Mouse (Mus musculus): ENCODE data around the gene Traf5.
A peak's percentile ranks its signal among the peaks of the same experiment; 100 is the strongest.

Gene Traf5

GRCm38 (mm10) chr1:192091806-192092772 lies at the start of gene Traf5:
TSS of gene Traf5 (minus strand) at chr1:192092559.
- DNase-seq: peak; percentile 96

- no peak for DNase-seq
Measured at GRCm38 (mm10) chr1:192140313-192140712, 48.0 kb upstream of the Traf5 start.

- DNase-seq: peak; percentile 80
Measured at GRCm38 (mm10) chr1:192137926-192138910, 45.9 kb upstream of the Traf5 start, which contains the start of gene Rcor3. TSS of gene Rcor3 (minus strand) at chr1:192138062.

GRCm38 (mm10) chr1:192137291-192137925 lies 45.0 kb upstream of the Traf5 start:
- no peak for DNase-seq

GRCm38 (mm10) chr1:192136561-192137290 lies 44.4 kb upstream of the Traf5 start:
- DNase-seq: peak; percentile 91

- no peak for DNase-seq
Measured at GRCm38 (mm10) chr1:192130202-192130601, 37.8 kb upstream of the Traf5 start.

- DNase-seq: no peak
Measured at GRCm38 (mm10) chr1:192128343-192128742, 36.0 kb upstream of the Traf5 start.

GRCm38 (mm10) chr1:192125761-192126160 lies 33.4 kb upstream of the Traf5 start:
- no peak for DNase-seq

GRCm38 (mm10) chr1:192116262-192116661 lies 23.9 kb upstream of the Traf5 start:
- no peak for DNase-seq

GRCm38 (mm10) chr1:192115378-192115777 lies 23.0 kb upstream of the Traf5 start:
- no peak for DNase-seq

GRCm38 (mm10) chr1:192109169-192109568 lies 16.8 kb upstream of the Traf5 start:
- no peak for DNase-seq

GRCm38 (mm10) chr1:192107352-192107751 lies 15.0 kb upstream of the Traf5 start:
- DNase-seq: peak; percentile 33

GRCm38 (mm10) chr1:192105902-192106389 lies 13.6 kb upstream of the Traf5 start:
- no peak for DNase-seq

- no peak for DNase-seq
Measured at GRCm38 (mm10) chr1:192104021-192104420, 11.7 kb upstream of the Traf5 start.

- DNase-seq: no peak
Measured at GRCm38 (mm10) chr1:192103176-192103575, 10.8 kb upstream of the Traf5 start.

GRCm38 (mm10) chr1:192101359-192101758 lies 9.0 kb upstream of the Traf5 start:
- DNase-seq: peak; percentile 88

GRCm38 (mm10) chr1:192100742-192101141 lies 8.4 kb upstream of the Traf5 start:
- no peak for DNase-seq

GRCm38 (mm10) chr1:192095626-192096025 lies 3.3 kb upstream of the Traf5 start:
- no peak for DNase-seq

GRCm38 (mm10) chr1:192094451-192095170 lies 2.3 kb upstream of the Traf5 start:
- no peak for DNase-seq

GRCm38 (mm10) chr1:192092879-192093660 lies 711 bp upstream of the Traf5 start:
- DNase-seq: peak; percentile 88

Measured in right cerebral cortex, adult 18-20 months (tissue).